Mouse (Mus musculus) telencephalon, adult 2 months (tissue): ENCODE measurements around the gene R3hdm4.
A peak's percentile ranks its signal among the peaks of the same experiment; 100 is the strongest.

Experiments used
- DNase-seq: peaks from one replicate; pipeline ENCODE4 v3.0.0-alpha.2; 2011; ENCODE audit warnings: low read depth, low spot score

R3hdm4 gene

DNA sequence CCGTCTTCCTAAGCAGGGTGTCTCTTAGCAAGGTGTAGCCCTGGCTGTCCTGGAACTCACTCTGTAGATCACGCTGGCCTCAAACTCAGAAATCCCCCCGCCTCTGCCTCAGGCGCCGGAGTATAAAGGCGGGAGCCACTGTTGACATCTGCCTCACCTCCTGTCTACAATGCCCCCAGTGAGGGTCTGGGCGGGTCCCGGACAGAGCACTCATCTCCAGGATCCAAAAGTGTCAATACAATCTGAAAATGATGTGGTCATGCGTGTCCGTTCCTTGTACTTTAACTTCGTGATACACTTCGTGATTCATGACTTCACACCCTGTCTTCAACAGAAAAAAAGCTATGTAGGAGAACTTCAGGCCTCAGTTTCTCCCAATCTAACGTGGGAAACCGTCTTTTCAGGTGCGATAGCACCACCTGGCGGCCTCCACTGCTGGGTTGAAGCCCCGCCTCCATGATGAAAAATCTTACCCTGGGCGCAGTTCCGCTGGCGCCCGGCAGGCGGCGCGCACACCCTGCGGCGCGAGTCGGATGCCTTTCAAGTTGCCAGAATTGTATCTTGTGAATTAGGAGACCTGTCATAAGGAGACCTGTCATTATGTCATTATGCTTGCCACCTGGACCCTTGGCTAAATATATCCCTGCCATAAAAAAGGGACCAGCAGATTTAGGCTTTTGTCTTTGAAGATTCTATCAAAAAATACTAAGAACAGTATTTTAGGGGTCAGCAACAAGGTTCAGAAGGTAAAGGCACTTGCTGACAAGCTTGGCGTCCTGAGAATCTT lies 4.2 kb upstream of the R3hdm4 start:
- no peak for DNase-seq

DNA sequence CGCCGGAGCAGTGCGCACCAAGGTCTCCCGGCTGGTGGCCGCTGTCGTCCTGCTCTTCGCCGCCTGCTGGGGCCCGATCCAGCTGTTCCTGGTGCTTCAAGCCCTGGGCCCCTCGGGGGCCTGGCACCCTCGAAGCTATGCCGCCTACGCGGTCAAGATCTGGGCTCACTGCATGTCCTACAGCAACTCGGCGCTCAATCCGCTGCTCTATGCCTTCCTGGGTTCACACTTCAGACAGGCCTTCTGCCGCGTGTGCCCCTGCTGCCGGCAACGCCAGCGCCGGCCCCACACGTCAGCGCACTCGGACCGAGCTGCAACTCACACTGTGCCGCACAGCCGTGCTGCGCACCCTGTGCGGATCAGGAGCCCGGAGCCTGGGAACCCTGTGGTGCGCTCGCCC lies 564 bp upstream of the R3hdm4 start:
- no peak for DNase-seq

DNA sequence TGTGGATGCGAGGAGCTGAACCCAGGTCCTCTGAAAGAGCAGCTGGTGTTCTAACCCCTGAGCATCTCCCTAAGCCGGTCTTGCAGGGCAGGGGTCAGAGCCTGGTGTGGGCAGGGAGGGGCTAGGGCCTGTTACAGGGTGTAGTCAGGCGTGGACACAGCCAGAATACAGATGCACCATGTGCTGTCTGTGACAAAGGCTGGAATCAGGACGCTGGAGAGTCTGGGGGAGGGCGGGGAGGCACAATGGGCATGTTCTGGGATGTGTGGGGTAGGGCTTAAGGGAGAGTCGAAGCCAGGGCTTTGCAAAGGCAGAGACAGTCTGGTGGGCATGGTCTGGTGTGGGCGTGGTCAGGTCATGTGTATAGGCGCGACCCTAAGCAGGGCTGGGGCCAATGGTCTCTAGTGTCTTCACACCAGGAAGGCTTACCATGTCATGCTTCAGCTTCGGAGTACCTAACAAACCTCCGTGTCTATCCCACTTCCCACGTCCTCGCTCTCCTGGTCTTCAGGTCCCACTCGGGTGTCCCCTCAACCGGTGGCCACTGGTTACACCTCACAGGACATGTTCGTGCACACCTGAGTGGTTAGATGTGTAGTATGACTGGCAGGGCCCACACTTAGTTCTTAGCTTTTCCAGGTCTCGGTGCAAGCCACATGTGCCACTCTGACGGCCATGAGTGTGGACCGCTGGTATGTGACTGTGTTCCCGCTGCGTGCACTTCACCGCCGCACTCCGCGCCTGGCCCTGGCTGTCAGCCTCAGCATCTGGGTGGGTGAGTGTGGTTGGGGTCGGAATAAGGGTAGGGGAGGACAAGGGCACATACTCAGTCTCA lies 735 bp downstream of the R3hdm4 start:
- DNase-seq: no peak

DNA sequence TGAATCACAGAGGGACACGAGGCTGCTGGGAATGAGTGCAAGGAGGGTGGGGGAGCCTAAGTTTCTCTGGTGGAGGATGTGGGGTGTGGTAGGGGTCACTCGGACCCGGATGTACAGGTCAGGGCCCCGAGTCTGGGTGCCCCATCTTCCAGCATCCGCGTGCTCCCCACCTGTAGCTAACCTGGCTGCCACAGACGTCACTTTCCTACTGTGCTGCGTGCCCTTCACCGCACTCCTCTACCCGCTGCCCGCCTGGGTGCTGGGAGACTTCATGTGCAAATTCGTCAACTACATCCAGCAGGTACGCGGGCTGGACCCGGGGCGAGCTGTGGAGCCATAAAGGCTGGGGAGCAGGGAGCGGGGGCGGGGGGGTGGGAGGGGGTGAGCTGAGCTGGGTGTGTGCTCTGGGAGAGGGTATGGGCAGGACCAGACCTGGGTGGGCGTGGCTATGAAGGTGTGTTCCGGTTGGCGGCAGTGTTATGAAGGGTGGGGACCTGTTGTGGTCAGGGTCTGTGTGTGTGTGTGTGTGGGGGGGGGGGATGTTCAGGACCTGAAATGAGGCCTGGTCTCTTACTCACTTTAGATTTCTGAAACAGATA lies 1.7 kb downstream of the R3hdm4 start:
- DNase-seq: no peak

DNA sequence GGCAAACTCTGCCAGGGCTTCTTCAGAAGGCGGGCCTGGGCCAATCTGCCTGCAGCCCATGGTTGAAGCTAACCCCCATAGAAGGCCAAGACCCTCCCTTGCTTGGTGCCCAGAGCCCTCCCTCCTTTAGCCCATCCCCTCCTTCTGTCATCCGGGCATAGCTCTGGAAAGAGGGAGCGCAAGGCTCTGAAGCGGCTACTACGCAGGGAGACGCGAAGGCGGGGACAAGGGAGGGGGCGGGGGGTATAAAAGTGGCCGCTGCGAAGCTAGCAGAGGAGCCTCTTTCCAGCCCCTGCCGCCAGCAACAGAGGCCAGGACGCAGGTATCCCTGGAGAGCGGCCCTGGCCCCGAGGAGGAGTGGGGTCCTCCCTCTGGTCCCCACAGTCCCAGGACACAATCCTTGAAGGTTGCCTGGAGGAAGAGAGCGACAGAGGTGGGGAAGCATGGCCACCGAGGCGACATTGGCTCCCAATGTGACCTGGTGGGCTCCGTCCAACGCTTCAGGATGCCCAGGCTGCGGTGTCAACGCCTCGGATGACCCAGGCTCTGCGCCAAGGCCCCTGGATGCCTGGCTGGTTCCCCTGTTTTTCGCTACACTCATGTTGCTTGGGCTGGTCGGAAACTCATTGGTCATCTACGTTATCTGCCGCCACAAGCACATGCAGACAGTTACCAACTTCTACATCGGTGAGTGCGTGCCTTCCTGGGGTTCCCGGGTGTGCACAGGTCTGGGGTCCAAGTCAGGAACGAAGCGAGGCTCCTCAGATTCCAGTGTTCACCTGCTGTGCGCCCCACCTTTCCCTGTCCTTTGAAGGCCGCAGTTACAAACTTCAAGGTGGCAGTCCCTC lies 2.6 kb downstream of the R3hdm4 start:
- DNase-seq: no peak

DNA sequence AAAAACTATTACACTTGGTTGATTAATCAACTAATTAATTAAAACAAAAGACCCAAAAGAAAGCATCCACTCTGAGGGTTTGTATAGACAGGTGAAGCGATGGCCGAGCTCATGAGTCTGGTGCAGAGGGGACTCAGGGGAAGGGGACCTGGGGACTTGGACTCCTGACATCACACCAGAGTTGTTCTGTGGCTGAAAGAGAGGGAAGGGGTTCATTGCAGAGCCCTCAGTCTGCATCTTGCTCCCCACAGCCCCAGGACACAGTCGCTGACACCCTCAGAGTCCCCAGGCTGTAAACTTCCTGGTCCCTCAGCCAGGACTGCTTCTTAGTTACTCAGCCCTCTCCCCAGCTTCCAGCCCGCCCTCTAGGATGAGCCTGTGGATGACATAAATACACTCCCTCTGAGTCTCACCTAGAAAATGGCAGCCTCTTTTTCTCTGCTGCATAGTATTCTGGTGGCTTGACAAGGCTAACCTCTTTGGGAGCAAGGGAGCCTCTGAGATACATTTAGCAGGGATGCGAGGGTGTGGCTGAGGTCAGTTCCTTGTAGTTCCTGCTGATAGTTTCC lies 3.4 kb downstream of the R3hdm4 start:
- no peak for DNase-seq

DNA sequence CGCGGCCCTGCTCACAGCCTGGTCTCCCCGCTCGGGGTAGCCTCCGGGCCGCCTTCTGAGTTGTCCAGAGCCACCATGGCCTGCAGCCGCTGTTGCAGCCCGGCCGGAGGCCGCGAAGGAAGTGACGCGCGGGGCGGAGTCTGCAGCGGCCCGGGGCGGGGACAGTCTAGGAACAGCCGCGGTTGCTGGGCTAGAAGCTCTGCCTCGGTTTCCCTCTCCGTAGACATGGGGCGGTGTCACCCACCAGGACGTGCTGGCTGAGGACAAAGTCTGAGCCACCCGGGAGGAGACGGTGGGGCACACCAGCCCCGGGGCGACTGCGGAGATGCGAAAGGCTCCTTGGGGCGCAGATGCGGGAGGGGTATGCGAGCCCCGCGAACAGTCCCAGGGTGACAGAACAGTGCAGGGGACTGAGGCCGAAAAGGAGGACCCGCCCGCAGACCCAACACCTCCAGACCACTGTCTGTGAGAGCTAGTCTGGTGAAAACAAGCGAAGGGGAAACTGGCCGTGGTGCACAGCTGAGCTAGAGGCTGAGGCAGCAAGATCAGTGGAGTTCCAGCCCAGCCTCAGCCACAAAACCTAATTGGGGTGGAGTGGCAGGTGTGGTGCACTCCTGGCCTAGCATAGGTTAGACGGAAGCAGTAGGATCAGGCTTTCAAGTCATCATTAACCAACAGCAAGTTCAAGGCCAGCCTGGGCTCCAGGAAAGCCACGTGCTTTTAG lies 4.0 kb downstream of the R3hdm4 start, which contains the start of gene Kiss1r:
Kiss1r (plus strand) TSS at position 164 of the 724 bp plus-strand sequence.
- DNase-seq: no peak

DNA sequence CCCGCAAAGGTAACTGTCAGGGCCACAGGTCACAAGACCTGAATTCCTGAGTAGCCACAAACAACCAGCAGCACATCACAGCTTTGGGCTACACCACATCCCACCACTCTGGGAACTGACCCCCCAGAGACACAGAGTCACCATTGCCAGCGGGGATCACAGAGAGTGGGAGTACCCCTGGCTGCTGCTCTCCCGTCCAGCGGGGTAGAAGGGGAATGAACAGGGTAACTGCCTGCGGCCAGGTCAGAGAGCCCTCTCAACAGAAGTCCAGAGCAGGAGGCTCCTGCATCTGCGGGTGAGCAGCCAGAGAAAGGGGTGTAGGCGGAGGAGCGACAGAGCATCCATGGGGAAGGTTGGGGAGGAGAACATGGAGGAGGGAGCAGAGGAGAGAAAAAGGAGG lies 4.9 kb downstream of the R3hdm4 start:
- no peak for DNase-seq

DNA sequence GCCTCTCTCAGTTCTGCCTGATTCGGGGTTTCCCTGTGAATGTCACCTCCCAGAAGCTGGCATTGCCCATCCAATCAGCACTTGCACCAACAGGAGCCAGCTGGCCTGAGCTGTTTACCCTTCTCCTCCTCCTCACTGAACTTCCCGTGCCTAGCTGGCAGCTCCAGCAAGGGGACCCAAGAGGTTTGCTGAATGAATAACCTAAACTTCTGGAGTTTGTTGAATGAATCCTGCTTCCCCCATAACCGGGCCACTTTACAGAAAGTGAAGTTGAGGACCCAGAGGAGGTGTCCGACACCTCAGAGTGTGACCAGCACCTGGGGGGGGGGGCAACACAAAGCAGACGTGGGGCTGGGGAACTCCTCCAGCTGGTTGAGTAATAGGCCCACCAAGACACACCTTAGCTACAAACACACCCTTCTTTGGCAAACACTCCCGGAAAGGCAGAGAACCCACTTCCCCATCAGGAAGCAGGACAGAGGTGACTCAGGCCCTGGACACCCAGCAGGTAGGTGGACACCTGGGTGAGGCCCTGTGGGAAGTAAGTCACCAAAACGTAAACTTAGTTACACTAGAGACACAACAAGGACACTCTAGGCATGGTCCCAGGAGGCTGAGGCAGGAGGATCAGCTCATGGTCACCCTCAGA lies 5.9 kb downstream of the R3hdm4 start:
- DNase-seq: no peak

DNA sequence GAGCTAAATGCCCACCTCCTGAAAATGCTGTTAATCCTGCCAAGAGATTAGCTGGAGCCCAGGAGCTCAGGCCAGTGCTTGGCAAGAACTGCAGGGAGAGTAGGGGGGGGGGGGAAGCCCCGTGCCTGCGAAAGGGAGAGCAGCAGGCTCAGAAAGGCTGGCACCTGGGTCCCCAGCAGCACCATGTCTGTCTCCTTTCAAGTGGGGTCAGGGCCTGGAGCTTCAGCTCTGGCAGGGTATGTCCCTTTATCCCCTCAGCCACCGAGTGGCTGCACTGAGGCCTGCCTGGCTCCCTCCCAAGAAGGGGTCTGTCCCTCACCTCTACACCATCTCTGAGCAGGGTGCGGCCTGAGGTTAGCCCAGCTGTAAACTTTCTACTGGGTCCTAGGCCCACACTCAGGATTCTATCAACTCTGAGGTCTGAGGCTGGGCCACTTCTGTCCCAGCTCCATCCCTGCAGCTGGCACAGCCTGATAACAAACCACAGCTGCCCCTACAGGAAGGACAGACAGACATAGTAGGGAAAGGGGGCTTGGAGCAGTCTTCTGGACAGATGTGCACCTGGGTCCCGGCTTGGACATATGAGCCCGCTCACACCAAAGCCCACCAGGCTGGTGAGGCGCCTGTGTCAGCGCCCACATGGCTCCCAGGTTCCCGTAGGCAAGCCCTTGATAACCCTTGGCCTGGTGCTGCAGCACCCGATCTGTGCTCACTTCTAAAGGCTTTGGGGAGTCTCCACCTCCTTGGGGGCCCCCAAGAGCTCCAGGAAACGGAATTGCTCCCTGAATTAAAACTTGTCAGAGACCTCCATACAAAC lies 6.7 kb downstream of the R3hdm4 start:
- DNase-seq: no peak

DNA sequence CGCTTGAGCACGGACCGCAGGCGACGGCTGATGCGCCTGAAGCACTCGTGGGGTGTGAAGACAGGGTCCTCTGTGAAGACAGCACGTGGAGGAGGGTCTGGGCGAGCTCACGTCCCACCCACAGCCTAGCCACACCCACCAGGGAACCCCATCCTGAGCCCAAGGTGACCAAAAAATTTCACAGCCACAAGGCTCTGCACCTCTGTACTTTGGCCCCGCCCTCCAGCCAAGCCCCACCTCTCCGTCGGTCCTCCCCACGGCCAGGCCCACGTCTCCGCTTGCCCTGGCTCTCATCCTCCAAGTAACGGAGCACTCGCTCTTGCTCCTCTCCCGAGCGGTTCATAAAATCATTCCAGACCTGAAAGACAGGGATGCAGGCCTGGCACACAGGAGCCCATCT lies 8.6 kb downstream of the R3hdm4 start:
- DNase-seq: no peak

DNA sequence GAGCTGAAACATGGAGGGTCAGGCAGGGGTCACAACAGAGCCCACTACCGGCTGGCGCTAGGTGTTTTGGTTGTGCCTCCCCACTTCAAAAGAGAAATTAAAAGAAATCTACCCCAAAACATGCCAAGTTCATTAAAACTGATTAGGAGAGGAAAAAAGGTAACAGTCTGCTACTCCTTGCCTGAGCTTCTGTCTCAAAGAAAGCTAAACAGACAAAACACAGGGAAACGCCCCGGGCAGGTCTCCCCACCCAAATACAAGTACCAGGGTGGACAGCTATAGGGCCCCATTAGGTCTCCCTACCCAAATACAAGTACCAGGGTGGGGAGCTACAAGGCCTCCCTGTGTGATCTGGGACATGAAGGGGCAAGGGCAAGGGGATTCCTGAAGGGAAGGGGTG lies 10.5 kb downstream of the R3hdm4 start, which contains the start of gene Gm26602:
Gm26602 (plus strand) TSS at position 301 of the 400 bp plus-strand sequence.
- DNase-seq: no peak

DNA sequence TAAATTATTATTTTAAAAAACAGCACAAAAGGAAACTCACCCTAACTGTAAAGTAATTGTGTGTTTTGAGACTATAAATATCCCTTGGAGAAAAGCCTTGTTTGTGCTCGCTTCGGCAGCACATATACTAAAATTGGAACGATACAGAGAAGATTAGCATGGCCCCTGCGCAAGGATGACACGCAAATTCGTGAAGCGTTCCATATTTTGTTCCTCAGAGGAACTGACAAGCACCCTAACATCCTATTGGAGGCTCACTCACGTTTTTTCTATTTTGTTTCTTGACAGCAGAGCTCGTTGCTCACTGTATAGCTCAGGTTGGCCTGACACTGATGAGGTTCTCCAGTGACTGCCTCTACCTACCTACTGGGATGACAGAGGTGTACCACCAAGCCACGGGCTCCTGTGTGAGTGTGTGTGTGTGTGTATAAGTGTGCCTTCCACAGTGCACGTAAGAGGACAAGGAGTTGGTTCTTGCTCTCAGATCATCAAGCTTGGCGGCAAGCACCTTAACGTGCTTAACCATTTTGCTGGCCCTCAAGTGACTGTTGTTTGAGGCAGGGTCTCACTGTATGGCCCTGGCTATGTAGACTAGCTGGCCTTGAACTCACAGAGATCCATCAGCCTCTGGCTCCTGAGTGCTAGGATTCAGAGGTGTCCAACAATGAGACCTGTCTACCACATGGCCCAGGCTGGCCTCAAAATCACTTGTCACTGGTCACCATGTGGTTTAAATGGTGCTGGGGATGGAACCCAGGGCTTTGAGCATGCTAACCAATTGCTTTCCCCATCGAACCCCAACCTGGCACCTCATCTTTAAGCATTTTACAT lies 11.7 kb downstream of the R3hdm4 start:
- peak; percentile 64 for DNase-seq

DNA sequence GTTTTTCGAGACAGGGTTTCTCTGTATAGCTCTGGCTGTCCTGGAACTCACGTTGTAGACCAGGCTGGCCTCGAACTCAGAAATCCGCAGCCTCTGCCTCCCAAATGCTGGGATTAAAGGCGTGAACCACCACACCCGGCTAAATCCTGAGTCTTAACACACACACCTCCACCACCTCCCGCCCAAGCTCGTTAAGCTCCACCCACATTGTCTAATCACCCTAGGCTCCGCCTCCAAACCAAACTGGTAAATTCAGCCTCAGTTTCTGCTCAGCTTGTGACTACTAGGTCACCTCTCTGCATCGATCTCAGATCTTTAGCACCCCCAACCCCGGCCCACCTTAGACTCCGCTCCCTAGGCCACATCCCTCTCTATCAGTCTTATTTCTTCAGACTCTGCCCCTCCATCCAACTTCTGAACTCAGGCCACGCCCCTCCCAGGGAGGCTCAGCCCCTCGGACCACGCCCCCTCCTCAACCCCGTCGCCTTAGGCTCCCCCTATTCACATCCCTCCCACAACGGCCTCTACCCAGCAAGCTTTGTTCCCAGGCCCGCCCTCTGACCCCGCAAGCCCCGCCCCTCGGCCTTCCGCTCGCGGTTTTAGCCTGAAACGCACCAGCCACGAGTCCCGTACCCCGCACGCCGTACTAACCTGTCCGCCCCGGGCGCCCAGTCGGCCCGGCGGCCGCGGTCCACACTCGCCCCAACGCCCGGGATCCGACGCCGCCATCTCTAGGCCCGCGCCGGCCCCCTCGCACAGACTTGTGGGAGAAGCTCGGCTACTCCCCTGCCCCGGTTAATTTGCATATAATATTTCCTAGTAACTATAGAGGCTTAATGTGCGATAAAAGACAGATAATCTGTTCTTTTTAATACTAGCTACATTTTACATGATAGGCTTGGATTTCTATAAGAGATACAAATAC lies 12.6 kb downstream of the R3hdm4 start, which contains the start of gene Med16:
Med16 (minus strand) TSS at position 757 of the 925 bp plus-strand sequence.
- peak; percentile 96 for DNase-seq

DNA sequence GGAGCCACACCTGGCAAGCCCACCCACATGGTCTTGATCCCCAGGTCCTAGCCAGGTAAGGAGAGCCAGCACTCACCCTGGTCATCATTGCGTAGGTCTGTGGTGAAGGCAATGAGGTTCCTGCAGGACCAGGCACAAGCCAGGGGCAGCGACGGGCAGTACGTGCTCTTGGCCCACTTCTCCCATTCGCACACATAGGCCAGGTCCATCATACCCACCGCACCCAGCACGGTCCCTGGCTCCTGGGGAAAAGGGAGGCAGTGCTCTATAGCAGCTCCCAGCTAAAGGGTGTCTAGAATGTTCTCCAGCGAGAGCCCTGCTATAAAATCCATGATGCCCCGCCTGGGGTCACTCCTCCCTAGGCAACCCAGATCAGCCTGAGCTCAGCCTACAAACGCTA lies 13.6 kb downstream of the R3hdm4 start:
- DNase-seq: no peak

DNA sequence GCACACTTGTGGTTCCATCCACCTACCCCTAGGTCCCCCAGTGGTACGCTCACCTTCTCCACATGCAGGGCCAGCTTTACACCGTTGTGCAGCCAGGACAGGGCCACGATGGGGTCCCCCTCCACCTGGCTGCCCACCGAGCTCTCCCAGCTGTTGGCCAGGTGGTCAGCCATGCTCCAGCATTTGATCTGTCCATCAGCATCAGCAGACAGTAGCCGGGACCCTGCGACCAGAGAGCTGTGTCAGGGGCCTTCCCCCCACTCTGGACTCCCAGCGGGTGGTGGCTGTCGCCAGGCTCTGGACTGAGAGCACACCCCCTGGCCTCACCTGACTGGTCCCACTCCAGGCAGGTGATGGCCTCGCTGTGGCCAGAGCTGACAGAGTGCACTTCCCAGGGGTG lies 14.3 kb downstream of the R3hdm4 start:
- no peak for DNase-seq

DNA sequence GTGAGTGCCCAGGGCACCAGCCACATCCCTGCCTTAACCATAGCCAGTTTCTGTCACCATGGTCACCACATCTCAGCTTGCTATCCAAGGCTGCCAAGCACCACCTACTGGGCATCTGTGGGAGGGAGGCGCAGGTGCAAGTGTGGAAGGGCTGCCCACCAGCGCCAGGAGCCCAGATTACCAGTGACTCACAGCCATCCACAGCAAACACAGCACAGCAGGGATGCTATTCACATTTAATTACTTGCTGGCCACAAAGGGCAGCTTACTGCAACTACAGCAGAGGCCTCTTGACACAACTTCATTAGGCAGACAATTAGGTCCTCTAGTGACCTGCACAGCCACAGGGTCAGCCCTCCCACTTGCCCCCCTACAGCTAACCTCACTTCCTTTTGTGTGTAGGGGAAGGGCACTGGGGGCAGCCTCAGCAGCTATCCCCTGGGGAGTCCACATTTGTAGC lies 20.0 kb downstream of the R3hdm4 start:
- DNase-seq: peak; percentile 87
